Mouse (Mus musculus) heart, postnatal 14 days (tissue): Measurements from ENCODE around the gene Spns3. TPM values are rescaled to one million over a fixed set of nuclear protein-coding genes. Genes with fewer than 3 reads are reported as not detected.

Experiments used
- DNase-seq, 2 experiments: peaks; one replicate each; pipeline ENCODE4 v3.0.0; 2021 to 2022
- intact Hi-C: fragments of 180-260 bp; cut with DNase I; formaldehyde crosslinking; loops from one replicate; pipeline ENCODE4 v1.15.1; 2025
- total RNA-seq, 2 experiments: library from RNA; stranded (reverse); gene quantifications; 2 replicates each; pipeline ENCODE4 v1.2.3; 2021

Spns3 gene
- total RNA-seq, 2 experiments from 2014 or later, result 0.10 TPM; not detected in 1

DNA sequence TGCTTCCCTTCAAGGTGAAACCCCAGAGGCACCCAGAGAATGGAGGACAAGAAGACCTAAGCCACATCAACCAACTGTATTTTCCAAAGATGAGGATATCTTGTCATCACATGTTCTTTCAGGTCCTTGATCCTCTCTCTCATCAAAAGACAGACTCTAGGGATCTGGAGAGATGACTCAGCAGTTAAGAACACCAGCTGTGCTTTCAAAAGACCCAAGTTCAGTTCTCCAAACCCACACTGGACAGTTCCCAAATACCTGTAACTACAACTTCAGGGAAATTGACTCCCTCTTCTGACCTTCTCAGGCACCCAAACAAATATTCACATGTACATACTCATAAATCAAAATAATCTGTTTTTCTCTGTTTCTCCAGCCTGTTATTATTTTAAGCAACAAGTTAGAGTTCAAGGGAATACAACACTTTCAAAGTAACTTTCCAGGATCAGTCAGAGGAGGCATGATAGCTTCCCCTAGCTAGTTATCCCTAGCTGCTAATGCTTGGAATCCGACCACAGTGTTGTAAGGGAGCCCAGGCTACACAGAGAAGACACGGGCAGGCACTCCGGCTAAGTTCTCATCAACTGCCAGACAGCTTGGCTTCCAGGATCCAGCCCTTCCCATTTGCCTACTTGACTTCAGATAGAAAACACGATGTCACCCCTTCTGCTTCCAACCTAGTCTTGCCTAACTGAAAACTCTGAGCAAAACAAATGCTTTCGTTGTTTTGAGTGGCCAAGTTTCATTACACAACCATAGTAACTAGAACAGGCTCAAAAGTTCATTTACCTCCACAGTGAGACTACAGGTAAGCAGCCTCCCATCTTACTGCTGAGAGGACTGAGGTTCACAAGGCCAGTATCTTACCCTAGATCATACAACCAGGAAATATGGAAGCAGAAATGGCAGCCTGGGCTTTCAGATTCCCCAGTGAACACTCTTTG lies 28.4 kb downstream of the Spns3 start:
- intact Hi-C loops, result no loop called here
- peak in 1 of 2 experiments; percentile 38 for DNase-seq

DNA sequence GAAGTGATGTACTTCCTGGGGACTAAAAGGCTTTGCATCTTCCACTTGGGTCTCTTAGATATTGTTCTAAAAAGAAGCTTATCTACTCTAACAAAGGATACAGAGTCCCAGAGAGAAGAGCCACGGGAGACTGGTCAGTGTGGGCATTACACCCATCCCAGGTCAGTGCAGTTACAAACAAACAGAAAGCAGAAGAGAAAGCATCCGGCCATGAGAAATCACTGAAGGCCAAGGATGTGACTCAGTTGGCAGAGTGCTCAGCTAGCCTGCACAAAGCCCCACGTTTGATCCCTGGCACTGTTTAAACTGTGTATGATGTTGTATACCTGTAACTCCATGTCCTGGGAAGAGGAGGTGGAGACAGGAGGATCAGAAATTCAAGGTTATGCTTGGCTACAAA lies 30.4 kb downstream of the Spns3 start:
- intact Hi-C loops, result no loop called here
- no peak for DNase-seq

DNA sequence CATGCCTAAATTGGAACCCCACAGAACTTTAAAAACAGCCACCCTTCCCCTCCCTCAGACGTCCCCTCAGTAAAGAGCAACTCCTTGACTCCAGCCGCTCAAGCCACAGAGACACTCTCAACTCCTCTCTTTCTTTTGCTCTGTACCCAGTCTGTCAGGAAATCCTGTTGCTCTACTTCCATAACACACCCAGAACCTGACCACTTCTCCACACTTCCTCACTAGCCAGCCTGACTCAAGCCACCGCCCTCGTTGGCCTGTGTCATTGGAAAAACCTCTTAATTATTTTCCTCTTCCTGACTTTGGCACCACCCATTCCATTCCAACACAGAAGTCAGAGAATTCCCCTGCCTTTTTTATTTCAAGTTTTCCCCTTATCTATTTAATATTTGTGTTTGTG lies 31.1 kb downstream of the Spns3 start:
- intact Hi-C loops, result no loop called here
- peak in 1 of 2 experiments; percentile 11 for DNase-seq

DNA sequence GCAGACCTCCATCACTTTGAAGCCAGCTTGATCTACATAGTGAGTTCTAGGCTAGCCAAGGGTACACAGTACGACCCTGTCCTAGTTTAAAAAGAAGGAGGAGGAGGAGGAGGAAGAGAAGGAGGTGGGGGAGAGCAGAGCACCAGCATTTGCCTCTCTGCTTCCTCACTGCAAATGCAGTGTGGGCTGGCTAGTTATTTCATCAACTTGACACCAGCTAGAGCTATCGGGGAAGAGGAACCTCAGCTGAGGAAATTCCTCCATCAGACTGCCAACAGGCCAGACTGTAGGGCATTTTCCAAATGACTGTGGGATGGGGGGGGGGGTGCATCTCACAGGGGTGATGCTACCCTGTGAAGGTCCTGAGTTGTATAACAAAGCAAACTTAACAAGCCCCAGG lies 31.9 kb downstream of the Spns3 start:
- intact Hi-C loops, result no loop called here
- DNase-seq, result no peak

DNA sequence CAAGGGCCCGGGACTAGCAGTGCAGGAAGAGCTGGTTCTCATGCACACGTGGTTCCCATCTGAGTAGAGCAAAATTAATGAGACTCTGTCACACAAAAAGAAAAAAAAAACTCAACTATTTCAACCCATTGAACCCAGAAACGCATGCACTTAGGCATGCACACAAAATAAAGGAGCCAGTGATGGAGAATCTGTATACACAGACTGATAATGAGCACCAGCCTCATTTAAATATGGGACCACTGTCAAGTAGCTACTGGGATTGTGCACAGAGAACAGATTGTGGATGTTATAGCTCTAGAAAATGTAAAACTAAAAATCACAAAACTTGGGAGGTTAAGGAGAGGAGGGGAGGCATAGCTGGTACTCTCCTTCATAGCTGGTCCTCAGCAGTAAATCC lies 35.3 kb downstream of the Spns3 start:
- intact Hi-C loops, result no loop called here
- no peak for DNase-seq

DNA sequence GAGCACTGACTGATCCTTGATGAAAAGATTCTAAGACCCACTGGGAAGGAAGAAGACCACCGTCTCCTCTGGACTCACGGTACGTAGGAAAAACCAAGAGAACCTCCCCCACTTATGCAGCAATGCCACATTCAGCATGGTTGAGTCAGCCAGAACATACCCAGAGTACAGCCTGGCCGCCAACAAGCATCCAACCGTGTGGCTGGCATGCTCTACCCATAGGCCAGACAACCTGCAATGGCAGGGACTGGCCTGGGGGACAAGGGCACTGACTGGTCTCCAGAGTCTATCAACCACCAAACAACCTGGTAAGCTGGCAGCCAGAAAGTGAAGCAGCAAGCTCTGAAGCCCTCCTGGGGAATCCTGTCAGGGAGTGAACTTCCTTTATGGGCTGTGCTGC lies 41.7 kb downstream of the Spns3 start:
- no peak for DNase-seq
- intact Hi-C loops, result no loop called here

DNA sequence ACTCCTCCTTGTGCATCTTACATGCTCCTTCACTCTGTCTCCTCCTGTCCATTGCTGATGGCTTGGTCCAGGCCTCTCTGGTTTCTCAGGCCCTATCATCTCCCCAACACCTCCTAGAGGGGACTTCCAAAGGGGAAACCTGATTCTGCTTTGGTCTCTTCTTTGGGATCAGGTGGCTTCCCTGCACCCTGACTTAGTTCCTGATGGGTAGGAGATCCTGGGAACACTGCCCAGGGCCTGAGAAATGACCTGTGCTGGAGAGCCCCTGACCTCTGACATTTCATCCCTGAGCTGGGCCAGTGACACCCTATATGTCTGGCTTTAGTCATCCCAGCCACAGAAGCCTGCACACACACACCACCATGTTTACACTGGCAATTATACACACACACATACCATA lies 42.7 kb downstream of the Spns3 start:
- intact Hi-C loops, result no loop called here
- no peak for DNase-seq

DNA sequence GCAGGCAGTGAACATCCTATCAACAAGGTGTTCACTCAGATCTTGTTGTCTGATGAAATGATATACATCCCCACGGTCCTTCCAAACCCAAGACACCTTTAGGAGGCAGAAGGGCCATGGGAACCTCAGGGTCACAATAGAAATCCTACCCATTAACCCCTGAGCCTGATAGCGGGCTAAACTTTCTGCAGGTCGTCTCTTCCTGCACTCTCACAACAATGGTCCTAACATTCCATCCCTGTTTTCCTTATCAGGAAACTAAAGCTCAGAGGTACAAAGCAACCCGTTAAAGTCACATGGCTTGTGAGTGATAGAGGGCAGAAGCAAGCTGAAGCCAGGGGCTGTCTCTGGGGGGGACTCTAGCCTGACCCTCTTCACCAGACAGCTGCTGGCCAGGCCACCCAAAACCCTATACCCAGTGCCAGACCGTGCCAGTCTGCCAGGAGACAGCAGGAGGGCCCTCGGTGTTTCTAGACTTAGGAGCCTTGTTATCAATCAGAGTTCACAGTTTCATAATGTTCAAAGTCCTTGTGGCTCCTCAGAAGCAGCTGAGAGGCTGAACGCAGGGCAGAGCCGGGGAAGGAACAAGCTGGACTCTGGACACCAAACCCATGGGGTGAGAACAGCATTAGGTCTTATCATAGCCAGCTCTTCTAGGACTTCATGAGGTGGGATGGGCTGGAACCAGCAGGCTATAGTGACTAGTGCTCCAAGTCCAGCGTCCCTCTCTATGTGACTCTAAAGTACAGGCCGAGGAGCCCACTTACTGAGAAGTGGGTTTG lies 46.1 kb downstream of the Spns3 start:
- intact Hi-C loops, result no loop called here
- DNase-seq, result no peak

DNA sequence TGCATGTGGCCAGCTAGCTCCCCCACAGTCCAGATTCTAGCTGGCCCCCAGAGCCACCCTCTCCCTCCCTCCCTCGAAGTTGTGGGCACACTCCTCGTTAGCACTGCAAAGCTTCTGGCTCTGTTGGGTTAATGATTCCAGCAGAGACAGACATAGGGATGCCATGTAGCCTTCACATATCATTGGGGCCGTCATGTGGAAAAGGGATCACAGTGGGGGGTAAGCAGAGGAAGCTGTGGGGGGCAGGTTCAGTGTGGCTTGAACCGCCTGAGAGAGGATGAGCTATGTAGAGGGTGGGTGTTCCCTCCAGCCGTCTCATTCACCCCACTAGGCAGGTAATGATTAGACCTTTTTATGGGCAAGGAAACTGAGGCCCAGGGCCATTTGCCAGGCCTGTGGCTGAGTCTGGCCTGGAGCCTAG lies 46.8 kb downstream of the Spns3 start:
- no peak for DNase-seq
- intact Hi-C loops, result no loop called here

DNA sequence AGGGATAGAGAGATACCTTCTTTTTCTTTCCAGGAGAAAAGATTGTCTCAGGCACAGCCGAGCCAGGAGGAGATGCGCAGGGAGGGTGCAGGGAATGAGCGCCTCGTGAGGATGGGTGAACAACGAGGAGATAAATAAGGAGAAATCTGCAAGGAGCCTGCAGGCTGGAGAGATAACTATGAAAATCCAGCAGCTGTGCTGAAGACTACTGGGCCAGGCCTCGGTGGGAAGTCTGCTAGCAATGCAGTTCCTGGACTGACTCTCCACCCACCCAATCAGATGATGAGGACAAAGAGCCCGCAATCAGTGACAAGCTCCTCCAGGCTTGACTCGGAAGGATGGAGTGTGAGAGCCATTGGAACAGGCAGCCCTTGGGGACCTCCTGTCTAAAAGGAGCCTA lies 48.1 kb downstream of the Spns3 start:
- intact Hi-C loops, result no loop called here
- no peak for DNase-seq

DNA sequence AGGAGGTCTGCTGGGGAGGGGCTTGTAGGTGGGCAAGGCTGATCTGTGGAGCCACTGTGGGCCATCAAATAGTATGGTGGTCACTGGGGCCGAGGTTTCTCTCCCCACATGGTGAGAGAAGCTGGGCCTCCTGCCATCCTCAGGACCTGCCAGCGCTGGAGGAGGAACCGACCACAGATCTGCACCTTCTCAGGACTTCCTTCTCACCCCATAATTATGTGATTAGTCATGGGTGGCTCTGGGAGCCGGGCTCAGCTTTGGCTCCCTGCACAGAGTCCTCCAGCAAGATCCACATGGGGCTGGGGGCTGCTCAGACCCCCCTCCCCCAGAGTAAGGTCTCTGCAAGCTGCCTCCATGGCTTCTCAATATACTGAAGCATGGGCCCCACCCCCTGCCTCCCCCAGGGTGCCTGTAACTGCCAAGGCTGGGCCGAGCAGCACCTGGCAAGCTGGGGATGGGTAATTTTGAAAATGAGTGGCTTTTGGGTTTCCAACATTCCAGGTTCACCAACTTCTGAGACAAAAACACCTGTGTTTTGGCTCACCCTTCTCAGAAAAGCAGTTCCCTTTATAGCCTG lies 48.8 kb downstream of the Spns3 start:
- no peak for DNase-seq
- intact Hi-C loops, result no loop called here

DNA sequence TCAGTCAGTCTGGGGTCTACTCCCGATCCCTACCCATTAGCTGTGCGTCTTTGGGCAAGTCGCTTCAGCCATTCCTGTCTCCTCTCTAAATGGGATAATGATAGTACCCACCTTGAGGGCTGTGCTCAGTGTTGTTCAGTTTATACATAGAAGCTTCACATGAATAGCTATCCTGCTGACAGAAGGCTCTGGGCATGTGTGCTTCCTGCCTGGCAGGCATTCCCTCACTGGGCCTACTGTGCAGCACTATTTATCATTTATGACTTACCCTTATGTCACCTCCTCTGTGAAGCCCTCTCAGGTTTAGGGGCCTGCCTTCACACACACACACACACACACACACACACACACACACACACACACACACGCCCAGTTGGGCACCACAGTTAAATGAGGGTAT lies 50.2 kb downstream of the Spns3 start:
- intact Hi-C loops, result no loop called here
- no peak for DNase-seq

DNA sequence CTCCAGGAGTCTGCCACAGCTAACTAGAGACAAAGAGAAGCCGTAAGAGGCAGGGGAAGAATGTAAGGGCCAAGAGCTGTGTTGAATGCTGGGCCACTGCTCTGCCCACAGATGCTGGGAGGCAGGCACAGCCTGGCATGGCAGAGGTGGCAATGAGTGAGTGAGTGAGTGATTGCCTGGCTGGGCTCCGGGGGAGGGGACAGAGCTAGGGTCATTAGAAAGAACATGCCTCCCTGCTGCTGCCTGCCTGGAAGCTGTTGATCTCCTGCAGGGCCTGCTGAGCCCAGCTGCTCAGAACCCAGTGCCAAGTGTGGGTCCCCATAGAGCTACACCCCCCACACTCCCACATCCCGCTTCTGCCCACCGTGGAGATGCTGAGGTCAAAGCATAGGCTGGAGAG lies 52.9 kb downstream of the Spns3 start:
- intact Hi-C loops, result no loop called here
- no peak for DNase-seq

DNA sequence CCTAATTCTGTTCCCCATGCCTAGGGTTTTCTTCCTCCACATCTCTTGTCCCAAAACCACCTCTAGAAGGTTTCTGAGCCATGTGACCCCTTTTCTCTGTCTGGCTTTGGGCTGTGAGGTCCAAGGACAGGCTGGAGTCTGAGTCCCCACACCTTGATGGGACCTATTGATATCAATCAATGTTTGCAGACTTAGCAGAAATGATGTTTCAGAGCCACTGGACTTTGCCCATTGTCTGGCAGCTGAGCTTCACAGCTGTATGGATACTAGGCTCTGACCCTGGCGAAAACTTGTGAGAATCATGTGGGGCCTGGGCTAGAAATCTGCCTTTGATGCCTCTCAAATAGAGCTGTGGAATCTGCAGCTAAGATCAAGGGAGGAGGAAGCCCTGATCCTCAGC lies 53.5 kb downstream of the Spns3 start:
- intact Hi-C loops, result no loop called here
- no peak for DNase-seq

DNA sequence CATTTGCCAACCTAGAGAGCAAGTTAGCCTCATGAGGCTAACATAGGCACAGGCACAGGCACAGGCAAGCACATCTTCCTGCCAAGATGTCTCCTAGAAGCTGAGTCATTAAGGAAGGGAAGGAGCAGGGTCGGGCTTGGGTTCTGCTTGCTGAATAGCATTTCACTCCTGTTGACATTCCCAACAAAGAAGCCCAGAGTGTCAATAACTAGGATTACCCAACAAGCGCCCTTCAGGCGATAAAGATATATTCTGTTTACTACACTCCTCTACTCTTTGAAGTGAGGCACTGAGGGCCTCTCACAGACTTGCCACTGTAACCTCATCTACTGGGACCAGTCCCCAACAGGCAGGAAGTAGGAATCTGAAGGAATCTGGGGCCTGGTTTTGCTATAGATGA lies 54.2 kb downstream of the Spns3 start:
- DNase-seq, result no peak

DNA sequence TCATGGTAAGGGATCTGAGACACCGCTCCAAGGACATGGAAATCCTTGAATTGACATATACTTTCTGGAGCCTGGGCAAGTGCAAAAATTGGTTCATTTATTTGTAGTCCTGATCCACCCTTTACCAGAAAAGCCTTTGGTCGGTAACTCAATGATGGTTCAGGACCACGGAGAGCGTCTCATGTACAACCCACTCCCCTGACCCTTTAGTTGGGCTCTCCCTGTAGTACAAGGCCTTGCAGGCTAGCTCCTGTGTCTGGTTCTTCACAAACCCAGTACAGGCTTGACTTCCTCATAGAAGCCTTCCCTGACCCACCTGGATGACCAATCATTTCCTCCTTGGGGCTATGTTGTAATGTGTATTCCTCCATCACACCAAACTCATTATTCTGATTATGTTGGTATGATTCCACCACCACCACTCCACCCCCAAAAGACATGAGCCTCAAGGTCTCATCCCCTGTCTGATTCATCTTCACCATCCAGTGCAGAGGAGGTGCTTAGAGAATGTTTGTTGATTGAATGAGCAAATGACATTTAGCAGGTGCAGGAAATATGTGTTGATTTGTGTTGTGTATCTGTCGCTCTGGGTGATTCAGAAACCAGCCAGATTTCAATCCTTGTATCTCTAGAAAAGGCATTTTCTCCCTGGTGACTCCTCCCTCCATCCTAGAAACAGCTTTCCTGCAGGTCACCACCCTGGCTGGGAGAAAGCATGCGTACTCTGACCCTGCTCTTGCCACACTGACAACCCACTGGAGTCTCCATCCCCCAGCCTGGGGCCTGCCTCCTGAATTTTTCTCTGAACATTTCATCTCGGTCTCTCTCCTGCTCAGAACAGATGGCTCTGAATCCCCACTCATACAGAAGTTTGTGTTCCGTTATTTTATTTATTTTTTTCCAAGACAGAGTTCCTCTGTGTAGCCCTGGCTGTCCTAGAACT lies 56.0 kb downstream of the Spns3 start:
- intact Hi-C loops, result no loop called here
- no peak for DNase-seq

More for the DNA sequence above, 54.2 kb downstream of the Spns3 start:
- intact Hi-C loops, result no loop called here

DNA sequence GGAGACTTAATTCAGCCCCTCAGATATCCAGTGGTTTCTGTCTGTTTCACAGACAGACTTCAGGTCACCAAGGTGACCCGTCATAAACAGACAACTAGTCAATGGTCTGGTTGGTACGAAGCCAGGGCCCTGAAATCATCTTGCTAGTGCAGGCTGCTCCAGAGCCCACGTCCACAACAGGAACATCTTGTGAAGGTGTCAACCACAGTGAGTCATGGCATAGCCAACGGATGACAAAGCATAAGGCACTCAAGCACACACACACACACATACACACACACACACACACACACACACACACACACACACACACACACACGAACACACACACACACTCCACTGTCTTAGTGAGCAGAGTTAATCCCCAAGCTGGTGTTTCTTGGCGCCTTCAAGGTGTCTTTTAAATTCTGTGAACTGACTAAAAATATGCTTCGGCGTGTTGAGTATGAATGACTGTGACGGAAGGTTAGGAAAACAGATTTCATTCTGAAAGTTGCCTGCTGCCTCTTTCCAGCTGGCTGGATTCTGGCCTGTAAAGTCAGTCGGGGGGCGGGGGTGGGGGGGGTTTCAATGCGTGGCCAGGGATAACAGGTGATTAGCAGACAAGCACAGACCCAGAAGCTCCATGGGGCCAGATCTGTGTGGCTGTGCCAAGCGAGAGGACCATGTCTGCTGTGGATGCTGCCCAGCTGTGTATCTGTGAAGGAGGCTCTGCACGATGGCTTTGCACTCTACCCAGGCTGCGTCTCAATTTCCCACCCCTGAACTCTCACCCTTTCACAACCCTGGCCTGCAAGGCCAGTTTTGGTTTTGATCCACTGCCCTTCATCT lies 59.0 kb downstream of the Spns3 start:
- DNase-seq, result no peak
- intact Hi-C loops, result loop anchor here (2.0 kb wide), 2 partner anchors 45 to 73 kb away; no protein-coding TSS in a partner anchor

DNA sequence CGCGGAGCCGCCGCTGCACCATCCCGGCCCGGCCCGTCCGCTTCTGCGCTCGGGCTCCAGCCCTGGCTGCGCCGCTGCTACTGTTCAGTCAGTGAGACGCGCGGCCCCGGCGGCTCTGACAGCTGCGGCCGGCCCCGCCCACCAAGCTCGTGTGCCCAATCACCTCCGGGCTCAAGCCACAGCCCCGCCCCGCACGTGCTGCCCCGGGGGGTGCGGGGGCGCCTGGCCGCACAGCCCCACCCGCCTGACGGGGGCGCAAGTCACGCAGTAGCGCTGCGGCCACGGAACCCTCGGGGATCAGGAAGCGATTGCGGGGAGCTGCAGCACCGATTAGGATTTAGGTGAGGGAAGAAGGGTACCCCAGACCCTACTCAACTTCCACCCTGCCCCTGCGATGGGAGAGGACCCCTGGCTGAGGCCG lies 60.4 kb downstream of the Spns3 start, which contains the start of gene Spns2:
Spns2 (minus strand) TSS at position 24 of the 421 bp plus-strand sequence.
- peak; percentile 93 to 96 for DNase-seq
- intact Hi-C loops, result loop anchor here (2.0 kb wide), 3 partner anchors 31 to 75 kb away; no protein-coding TSS in a partner anchor

DNA sequence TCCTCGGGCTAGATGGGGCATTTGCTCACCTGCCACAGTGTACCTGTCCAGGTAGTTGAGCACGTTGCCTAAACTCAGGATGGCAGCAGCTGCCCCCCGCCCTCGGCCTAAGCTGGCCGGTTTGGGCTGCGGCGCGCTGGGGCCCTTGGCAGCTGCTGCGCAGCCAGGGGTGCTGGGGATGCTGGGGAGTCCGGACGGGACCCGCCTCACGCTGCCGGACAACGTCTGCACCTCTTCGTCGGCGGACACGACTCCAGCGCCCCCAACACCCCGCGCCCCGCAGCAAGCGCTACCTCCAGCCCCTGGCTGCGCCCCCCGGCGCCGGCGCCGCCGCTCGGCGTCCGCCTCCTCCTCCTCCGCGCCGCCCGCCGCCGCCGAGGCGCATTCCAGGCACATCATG lies 60.9 kb downstream of the Spns3 start:
- intact Hi-C loops, result loop anchor here (2.0 kb wide), 1 partner anchor 31 kb away; no protein-coding TSS in a partner anchor
- DNase-seq, result no peak
